Mouse (Mus musculus) gastrocnemius, postnatal 4 days (tissue): ENCODE measurements around the gene Fabp6. TPM values are rescaled to one million over a fixed set of nuclear protein-coding genes. Genes with fewer than 3 reads are reported as not detected.

Experiments
- DNase-seq, 2 experiments: peaks; one replicate each; pipeline ENCODE4 v3.0.0; 2021 to 2022; ENCODE audit warnings: low spot score in 2 of 2, mixed read lengths in 2 of 2
- total RNA-seq, 2 experiments: library from RNA; stranded (reverse); gene quantifications; 2 replicates each; pipeline ENCODE4 v1.2.3; 2021

Fabp6 gene
- total RNA-seq, 2 experiments from 2014 or later, result not detected

DNA sequence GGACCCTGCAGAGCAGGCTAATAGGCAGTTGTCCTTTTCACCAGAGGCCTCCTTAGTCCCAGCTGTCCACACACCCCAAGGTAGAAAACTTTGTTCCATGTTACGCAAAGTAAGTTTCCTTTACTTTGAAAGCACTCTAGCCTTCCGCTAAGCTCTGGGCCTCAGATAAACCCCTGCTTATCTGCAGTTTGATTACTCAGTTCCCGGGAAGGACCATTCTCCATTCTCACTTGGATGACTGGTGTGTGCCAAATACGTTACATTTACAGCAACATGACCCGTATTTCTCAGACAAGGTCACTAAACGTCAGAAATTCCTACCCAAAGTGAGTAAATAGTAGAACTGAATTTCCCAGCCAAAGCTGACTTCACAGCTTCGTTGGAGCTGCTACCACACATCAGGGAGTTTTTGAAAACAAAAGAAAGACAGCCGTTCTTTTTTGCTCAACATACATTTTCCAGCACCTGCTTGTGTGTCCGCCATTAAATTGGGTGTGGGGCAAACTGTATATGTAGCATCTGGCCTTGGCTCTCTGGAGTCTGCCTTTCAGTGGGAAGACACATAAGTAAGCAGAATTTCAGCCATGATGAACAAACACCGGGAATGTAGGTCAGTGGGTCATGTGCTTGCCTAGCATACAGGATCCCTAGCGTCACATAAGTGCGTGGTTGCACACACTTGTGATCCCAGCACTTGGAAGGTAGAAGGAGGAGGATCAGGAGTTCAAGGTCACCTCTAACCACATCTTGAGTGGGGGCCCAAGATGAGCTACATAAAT, 52.5 kb downstream of the Fabp6 start:
- DNase-seq, result no peak

DNA sequence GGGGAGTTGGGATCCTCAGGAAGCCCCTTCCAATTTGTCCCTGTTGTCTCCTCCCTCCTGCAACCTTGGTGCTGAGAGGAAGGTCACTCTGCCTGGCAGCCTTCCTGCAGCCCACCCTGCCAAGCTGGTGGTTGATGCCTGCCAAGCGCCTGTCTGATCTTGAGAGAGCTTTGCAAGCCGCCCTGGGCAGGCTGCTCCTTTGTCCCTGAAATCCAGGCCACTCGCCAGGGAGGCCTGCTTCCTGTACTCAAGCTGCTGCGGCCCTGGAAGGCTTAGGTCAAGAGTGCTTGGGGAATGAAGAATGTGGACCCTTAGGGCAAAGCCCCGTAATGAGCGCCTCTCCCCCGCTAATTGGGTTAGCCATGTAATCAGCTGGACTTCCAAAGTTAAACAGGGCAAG, 53.2 kb downstream of the Fabp6 start:
- peak in 1 of 2 experiments; percentile 42 for DNase-seq

DNA sequence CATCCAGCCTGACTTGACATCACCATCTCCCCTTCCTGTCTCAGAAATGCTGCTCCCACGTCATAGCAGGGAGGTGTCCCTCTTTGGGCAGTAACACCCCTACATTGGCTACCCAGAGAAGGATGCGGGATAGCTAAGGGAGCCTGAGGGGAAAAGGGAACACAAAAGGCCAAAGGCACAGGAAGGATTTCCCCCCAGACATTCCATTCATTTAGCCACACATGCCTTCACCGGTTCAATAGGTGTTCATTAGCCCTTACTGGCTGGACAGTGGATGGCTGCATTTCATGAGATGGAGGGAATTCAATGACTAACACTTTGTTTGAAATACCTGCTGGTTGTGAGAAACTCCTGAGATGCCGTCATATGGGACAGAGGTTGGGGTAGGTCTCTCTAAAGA, 54.7 kb downstream of the Fabp6 start:
- DNase-seq, result no peak

Other genes with a start within 250 kb of the Fabp6 start
- 10 to 100 TPM; 25.7 to 25.9 TPM for gene Pttg1, start 175.3 kb downstream of the Fabp6 start, total RNA-seq
- 10 to 100 TPM; 32.7 to 35.5 TPM for gene Slu7, start 167.8 kb downstream of the Fabp6 start, total RNA-seq
- gene C1qtnf2, start 127.3 kb downstream of the Fabp6 start, total RNA-seq, result 10 to 100 TPM; 41.2 to 45.0 TPM
- gene Ccnjl, start 72.8 kb downstream of the Fabp6 start, total RNA-seq, result 1 to 10 TPM; 2.4 to 3.3 TPM
- gene 4933415A04Rik, start 14.5 kb downstream of the Fabp6 start, total RNA-seq, result 1 to 10 TPM in 1 of 2 experiments, under 1 TPM in 1; 0.73 to 1.0 TPM
- gene Pwwp2a, start 80.5 kb upstream of the Fabp6 start, total RNA-seq, result 10 to 100 TPM; 33.6 to 35.1 TPM
- gene Ttc1, start 146.5 kb upstream of the Fabp6 start, total RNA-seq, result 10 to 100 TPM; 46.4 to 51.3 TPM